Mouse (Mus musculus): ENCODE measurements around the gene Ifnlr1. TPM values are rescaled to one million over a fixed set of nuclear protein-coding genes. Genes with fewer than 3 reads are reported as not detected.

Ifnlr1 gene
- total RNA-seq (2023) = 10 to 100 TPM; 41.5 to 51.0 TPM

GRCm38 (mm10) chr4:135685906-135686567, at the start of gene Ifnlr1:
TSS of gene Ifnlr1 (plus strand) at chr4:135686287.

DNA sequence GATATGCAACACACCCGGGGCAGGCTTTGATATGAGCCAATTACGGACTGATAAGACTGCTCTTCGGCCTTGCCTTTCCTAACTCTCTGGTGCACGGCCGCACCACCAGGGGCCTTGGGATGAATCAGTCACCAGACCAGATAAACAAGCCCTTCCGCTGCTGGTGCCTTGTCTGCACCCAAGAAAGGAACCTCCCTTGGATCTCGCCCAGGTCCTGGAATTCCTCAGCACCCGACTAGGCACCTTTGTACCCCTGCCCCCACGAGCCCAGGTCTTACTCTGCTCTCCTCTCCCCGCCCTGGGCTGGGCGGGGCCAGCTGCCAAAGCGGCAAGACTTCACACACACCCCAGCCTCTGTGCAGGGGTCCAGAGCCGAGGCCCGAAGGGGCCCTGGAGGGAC, 41.7 kb downstream of the Ifnlr1 start, which contains the start of gene Il22ra1:
TSS of gene Il22ra1 (plus strand) at position 356 of the 400 bp plus-strand sequence.

Other genes starting within 250 kb of the Ifnlr1 start
- gene Stpg1, start 191.5 kb upstream of the Ifnlr1 start, total RNA-seq (2023) = not detected
- gene Nipal3, start 191.2 kb upstream of the Ifnlr1 start, total RNA-seq (2023) = 10 to 100 TPM; 17.7 to 22.1 TPM
- not detected for gene Grhl3, start 112.7 kb upstream of the Ifnlr1 start, total RNA-seq (2023)
- gene Il22ra1, start 41.9 kb downstream of the Ifnlr1 start, total RNA-seq (2023) = not detected
- not detected for gene Myom3, start 73.4 kb downstream of the Ifnlr1 start, total RNA-seq (2023)
- 10 to 100 TPM; 56.8 to 69.4 TPM for gene Srsf10, start 169.5 kb downstream of the Ifnlr1 start, total RNA-seq (2023)
- gene Pnrc2, start 187.6 kb downstream of the Ifnlr1 start, total RNA-seq (2023) = 10 to 100 TPM; 84.4 to 94.3 TPM
- 10 to 100 TPM; 32.0 to 36.5 TPM for gene Cnr2, start 209.1 kb downstream of the Ifnlr1 start, total RNA-seq (2023)
- 100 to 1,000 TPM; 129 to 132 TPM for gene Fuca1, start 234.4 kb downstream of the Ifnlr1 start, total RNA-seq (2023)

All from neutrophil, adult 59 days (primary cell).